Mouse (Mus musculus): ENCODE results near the gene Pakap.
A peak's percentile ranks its signal among the peaks of the same experiment; 100 is the strongest.

The Pakap gene

DNA sequence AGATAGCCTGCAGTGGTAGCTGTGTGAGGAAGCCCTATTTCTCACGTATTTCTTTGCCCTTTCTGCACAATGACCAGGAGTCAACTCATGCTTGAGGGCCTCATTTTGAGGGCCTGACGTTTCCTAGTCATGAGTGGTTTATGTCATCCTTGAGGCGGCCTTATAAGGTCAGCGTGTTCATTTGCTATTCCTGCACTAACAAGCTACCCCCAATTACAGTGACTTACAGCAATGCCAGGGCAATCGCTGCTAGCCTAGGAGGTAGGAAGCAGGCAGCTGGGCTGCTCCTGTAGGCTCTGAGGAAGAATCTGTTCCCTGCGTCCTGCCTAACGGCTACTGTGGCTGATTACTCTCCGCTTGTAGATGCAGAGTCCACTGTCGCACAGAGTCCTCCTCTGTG is 269.1 kb downstream of the Pakap start:
- DNase-seq (ENCODE audit: low spot score in 2 of 2), result no peak

DNA sequence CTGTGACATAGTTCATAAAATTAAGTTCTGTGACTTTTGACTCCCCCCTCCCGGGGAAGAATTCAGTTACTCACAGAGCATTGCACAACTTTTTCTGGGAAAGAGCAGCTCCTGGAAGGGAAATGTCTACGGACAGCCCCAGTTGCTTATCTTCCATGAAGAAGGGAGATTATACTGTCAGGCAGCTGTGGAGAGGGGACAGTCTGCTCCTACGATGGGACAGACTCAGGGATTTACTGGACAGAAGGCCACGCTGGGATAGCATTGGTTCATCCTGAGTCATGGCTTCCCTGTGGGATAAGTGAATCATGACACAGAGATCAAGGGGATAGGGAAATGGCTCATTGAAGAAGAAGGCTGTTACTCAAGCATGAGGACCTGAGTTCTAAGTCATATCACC is 271.4 kb downstream of the Pakap start:
- no peak for DNase-seq (ENCODE audit: low spot score in 2 of 2)

GRCm38 (mm10) chr4:57841911-57842310 is 273.9 kb downstream of the Pakap start:
- no peak for DNase-seq (ENCODE audit: low spot score in 2 of 2)

DNA sequence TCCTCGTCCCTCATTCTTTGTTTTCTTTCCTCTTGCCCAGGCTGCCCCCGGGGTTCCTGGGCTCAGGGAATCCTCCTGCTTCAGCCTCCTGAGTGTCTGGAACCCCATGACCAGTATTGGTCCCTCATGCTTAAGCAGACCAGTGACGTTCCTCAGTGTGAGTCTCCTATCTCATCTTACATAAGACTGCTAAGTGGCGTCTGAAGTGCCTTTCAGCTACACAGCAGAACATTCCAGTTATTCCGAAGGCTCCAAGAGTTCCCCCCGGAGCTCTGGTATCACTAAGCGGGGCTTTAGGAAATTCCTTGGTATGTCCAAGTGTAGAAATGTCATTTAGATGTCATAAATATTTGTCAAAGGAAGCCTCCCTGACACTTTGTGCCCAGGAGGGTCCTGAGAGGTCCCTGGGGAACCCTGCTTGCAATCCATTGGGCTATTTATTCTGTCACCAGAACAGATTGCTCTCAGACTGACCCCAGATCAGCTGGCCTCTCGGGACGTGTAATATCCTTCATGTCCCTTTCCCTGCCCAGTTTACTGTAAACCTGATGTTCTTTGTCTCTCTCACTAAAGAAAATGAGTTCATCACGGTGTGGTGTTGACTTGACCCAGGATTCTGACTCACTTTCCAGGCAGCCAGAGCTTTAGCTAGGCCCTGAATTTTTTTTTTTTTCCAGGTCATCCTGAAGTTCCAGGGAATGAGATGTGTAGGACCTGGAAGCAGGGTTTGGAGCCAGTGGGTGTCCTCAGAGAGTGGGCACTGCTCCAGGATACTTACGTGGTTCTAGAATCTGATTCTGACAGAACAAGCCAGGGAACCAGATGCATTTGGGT is 274.7 kb downstream of the Pakap start:
- DNase-seq (ENCODE audit: low spot score in 2 of 2), result no peak

DNA sequence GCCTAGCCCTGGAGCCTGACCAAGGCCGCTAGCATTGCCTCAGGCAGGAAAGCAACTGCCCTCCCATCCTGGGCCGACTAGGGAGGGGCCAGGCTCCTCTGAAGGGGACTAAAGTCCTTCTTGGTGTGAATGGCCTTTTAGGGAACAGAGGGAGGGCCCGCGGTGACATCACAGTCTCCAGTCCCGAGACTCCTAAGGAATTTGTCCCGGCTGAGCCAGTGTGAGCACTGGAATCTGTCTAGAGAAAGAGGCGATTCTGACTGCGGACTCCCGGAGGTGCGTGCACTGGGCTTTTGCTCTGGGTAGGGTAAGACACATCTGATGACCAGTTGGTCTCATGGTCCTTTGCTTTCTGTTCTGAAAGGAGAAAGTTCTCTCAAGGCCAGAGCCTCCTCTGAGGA is 277.1 kb downstream of the Pakap start:
- DNase-seq (ENCODE audit: low spot score in 2 of 2), result peak; percentile 12 to 24

DNA sequence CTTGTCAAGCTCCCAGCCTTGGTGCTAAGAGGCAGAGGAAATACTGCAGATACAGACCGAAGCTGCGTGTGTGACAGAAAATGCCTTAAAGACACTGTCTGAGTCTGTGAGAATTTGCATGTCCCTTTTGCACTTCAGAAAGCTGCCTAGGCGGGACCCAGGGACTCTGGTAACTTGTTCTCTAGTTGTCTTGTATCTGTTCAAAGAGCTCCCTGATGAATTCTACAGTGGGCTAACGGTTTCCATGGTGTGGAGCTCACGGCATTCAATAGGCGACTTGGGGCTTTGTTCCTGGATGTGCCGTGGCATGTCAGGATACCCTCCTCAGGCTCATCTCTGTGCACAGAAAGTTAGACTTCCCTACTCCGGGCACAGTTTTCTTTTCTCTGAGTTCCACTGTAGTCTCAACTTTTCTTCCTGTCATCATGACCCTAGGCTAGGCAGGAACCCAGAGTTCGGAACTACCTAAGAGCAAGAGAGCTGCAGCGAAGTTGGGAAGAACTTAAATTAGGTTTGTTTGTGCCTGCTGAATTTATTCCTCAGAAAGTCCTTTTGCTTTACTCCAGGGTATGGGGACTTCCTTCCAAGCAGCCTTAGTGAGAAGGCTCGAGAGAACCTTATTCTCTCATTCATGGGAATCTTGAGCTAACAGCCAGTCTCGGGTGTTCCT is 277.7 kb downstream of the Pakap start:
- no peak for DNase-seq (ENCODE audit: low spot score in 2 of 2)

DNA sequence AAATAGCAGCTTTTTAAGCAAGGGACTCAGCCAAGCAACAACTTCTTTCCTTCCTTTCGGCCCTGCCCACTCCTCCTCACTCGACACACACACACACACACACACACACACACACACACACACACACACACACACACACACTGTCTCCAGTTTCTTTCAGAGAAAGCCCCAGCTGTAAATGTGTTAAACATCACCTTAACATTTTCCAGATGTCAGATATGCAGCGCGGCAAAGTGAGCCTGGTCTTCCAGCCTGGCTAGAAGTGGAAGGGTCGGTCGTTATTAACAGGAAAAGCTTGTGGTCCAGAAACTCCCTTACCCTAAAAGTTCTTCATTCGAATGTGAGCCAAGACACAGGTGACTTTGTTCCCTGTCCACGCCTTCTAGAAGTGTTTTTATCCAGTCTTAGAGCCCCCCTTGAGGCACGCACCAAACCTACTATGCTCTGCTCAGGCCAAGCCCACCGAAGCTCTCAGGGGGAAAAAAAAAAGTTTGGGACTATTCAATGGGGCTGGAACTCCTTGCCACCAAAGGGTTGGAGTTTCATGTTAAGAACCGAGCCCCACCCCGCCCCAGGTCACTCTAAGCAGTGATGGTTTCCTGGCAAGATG is 278.5 kb downstream of the Pakap start:
- DNase-seq (ENCODE audit: low spot score in 2 of 2), result no peak

DNA sequence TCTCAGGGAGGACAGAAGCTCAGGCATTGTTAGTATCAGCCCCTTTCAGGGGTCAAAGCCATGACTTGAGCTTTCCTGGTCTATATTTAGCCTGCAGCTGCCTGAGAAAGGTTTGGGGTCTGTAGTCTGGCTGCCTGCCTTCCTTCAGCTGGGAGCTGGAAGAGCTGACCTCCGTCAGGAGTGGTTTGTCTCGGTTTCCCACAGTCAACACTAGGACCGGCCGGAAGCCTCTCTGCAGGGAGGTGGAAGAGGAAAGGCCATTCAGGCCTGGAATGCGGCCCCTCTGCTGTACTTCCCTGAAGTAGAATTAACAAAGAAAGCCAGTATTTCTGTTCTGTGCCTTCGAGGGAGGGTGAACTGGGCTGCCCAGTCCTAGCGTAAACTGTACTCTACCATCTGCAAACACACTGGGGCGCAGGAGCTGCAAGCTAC is 279.0 kb downstream of the Pakap start:
- DNase-seq (ENCODE audit: low spot score in 2 of 2), result no peak

DNA sequence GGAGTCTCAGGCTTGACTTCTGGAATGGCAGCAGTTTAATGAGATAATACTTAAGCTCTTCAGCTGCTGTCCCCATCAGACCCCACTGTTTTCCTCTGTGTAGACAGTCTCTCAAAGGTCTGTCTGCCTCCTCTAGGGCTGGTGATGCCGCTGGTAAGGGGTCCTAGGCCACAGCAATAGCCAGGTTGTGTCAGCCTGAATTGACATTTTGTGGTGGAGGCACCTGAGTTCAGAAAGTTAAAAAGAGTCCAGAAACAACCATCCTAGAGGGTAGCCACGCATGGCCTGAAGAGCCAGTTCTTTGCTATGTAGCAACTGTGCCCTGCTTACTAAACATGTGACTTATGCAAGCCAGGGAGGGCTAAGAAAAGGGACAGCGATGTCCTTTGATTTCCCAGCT is 279.7 kb downstream of the Pakap start:
- no peak for DNase-seq (ENCODE audit: low spot score in 2 of 2)

DNA sequence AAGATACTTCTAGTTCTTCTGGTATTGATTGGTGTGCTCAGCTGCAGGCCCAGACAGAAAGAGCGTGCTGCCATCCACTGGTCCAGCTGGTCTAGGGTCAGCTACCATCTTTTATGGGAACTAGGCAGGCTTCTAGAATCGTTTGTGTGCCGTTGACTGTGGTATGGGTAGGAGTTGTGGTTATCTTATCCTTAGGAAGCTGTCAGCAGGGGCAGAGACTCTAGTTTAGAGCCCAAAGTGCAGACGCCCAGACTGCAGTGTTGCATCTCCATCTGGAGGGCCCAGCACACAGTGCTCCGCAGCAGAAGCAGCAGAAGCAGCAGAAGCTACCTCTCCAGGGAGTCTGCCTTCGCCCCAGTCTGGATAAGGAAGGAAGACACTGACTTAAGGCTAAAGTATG is 281.5 kb downstream of the Pakap start:
- no peak for DNase-seq (ENCODE audit: low spot score in 2 of 2)

GRCm38 (mm10) chr4:57851731-57852130 is 283.8 kb downstream of the Pakap start:
- no peak for DNase-seq (ENCODE audit: low spot score in 2 of 2)

- no peak for DNase-seq (ENCODE audit: low spot score in 2 of 2)
Observed at GRCm38 (mm10) chr4:57852461-57853040, 284.6 kb downstream of the Pakap start.

DNA sequence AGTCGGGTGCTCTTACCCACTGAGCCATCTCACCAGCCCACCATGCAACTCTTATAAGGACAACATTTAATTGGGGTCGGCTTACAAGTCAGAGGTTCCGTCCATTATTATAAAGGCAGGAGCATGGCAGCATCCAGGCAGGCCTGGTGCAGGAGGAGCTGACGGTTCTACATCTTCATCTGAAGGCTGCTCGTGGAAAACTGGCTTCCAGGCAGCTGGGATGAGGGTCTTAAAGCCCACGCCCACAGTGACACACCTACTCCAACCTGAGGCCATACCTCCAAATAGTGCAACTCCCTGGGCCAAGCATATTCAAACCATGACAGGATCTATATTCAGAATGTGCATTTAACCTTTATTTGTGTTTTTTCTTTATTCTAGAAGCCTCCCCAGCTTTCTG is 286.2 kb downstream of the Pakap start:
- no peak for DNase-seq (ENCODE audit: low spot score in 2 of 2)

- no peak for DNase-seq (ENCODE audit: low spot score in 2 of 2)
Observed at GRCm38 (mm10) chr4:57855281-57855941, 287.4 kb downstream of the Pakap start.

DNA sequence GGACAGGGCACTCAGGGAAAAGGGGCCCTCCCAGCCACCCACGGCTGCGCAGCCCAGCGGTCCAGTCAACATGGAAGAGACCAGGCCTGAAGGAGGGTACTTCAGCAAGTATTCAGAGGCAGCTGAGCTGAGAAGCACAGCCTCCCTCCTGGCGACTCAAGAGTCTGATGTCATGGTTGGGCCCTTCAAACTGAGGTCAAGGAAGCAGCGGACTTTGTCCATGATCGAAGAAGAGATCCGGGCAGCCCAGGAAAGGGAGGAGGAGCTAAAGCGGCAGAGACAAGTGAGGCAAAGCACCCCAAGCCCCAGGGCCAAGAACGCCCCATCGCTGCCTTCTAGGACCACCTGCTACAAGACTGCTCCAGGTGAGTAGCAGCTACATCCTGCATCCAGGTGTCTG is 288.7 kb downstream of the Pakap start:
- no peak for DNase-seq (ENCODE audit: low spot score in 2 of 2)

DNA sequence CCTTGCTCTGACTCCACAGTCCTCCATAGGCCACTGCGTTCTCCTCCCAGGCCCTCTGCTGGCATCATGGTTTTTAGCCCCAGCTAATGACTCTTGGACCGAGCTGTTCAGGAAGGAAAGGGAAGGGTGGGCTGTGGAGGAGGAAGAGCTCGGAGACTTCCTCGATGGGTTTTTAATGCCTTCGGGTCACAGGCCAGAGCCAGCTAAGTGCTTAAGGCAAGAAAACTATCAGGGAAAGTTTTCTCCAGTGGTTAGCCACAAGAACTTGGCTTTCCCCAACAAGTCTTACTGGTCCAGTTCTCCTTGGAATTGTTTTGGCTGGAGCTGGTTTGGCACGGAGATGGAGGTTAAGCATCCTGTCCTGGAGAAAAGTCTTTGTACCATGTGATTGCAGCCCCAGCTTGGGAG is 292.2 kb downstream of the Pakap start:
- no peak for DNase-seq (ENCODE audit: low spot score in 2 of 2)

GRCm38 (mm10) chr4:57861166-57861565 is 293.2 kb downstream of the Pakap start:
- DNase-seq (ENCODE audit: low spot score in 2 of 2), result no peak

- DNase-seq (ENCODE audit: low spot score in 2 of 2), result no peak
Observed at GRCm38 (mm10) chr4:57861856-57862255, 293.9 kb downstream of the Pakap start.

DNA sequence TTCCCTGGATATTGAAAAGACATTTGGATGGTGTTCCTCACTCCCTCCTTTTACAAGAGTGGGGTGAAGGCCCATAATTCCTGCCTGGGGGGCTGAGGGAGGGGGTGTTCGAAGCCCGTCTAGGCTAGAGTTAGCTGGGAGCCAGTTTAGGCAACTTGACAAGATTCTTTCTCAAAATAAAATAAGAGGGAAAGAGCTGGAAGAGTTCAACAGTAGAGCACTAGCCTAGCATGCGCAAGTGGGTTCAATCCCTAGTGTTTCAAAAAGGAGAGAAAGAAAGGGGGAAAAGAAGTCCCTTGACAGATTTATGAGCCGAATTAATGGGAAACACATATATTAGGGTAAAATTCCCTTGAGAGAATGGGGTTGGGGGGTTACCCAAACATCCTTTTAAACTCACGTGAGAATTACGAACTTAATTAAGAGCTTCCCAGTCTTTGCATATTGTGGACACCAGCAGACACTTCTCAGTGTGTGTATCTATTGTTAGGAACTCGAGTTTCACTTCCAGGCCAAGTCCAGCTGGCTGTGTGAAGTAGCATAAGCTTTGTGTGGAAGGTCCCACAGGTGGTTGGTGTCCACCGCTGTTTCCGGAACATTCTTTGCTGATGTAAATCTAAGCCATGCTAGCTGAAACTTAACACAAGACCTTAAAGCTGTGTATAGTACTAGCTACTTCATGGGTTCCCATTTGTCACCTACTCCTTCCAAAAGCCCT is 294.4 kb downstream of the Pakap start:
- DNase-seq (ENCODE audit: low spot score in 2 of 2), result no peak

- DNase-seq (ENCODE audit: low spot score in 2 of 2), result no peak
Observed at GRCm38 (mm10) chr4:57866088-57866487, 298.1 kb downstream of the Pakap start.

DNA sequence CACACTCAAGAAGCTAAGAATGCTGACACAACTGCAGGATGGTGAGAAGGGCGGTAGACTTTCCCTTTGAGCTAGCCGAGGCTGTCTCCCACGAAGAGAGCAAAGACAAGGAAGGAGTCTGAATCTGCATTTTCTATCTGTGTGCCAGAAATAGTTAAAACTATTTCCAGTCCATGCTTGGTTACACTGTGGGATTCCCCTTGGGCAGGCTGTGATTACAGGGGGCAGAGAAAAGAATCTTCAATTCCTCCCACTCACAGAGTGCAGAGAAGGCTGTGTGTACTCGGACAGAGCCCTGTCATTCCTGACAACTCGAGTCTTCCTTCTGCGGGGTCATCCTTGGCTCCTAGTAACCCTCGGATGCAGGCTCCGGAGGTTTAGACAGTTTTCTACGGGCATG is 299.0 kb downstream of the Pakap start:
- DNase-seq (ENCODE audit: low spot score in 2 of 2), result peak; percentile 19 to 28
